Comparison of ENCODE assay signal across 8 mouse cellular contexts in the genomic region with DNA sequence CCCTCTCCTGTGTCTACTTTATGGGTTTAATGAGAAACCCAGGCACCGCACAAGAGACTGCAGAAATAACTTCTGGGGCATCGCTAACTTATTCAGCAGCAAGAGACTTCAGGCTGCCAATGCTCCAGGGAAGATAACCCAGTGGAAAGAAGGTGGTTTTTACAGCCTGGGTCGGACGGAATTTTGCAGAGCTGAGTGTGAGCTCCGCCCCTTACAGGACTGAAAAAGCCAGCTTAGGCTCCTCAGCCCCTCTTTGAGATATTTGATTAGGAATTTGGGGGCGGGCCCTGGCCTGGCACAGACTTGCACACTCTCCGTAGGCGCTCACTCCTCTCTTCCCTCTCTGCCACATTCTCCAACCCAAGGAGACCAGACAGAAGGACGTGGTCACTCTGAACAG. TPM values are rescaled to one million over a fixed set of nuclear protein-coding genes. Genes with fewer than 3 reads are reported as not detected.
DNase-seq lines count a peak whose midpoint lies in the region; ATAC-seq and TF ChIP-seq lines count a peak whose summit lies in the region.
"Had no signal": no experiment of that assay in that cellular context is flagged by ENCODE, and none has a peak within 500 bp of the region (broad histone marks: within the 10 kb centered on the region; RNA-seq: fewer than 3 reads in every experiment).

A gene (plus strand): TSS at position 83 of the 400 bp plus-strand sequence.

- H3K27ac ChIP-seq in gastrocnemius, adult 2 months: peak within 1 kb of the TSS; percentile 72
- H3K27ac ChIP-seq in forebrain, embryonic 11.5 days (ENCODE audit: low read depth, low read length): no peak within 1 kb of the TSS

- peak within 1 kb of the TSS; percentile 57 for H3K4me3 ChIP-seq in gastrocnemius, adult 2 months
- H3K4me3 ChIP-seq in forebrain, embryonic 11.5 days (ENCODE audit: low read depth, low read length): no peak within 1 kb of the TSS

- no peak for ATAC-seq in forebrain, embryonic 11.5 days (replicated peaks; ENCODE audit: low FRiP score)
- ATAC-seq: forebrain, embryonic 16.5 days had no signal

- WGBS in forebrain, embryonic 11.5 days: 50% methylated on average over 9 of the region's 9 CpGs

- no peaks in the 10 kb centered on the region for H3K4me1 ChIP-seq in forebrain, embryonic 11.5 days (replicated peaks; ENCODE audit: control insufficient read depth, insufficient read depth, low read length)

- H3K9me3 ChIP-seq in forebrain, embryonic 11.5 days (ENCODE audit: control insufficient read depth, low read length): no peaks in the 10 kb centered on the region

- no peak for TF ChIP-seq CTCF in gastrocnemius, adult 2 months (IDR thresholded peaks at IDR 0.05)

- no peak for DNase-seq in left cerebral cortex, adult 18-20 months (ENCODE audit: low spot score in 2 of 2)
- DNase-seq in left cerebral cortex, adult 9 months (ENCODE audit: low spot score in 2 of 2): no peak
- peak; percentile 55 for DNase-seq in gastrocnemius, adult 2 months
- peak; percentile 35 for DNase-seq in heart, postnatal 4 days
- DNase-seq in lung, postnatal 36 days: peak; percentile 47
- DNase-seq in layer of hippocampus, adult 18-20 months (ENCODE audit: low spot score in 2 of 2): no peak
- no peak for DNase-seq in forebrain, embryonic 11.5 days (ENCODE audit: low spot score)

- no peaks in the 10 kb centered on the region for H3K27me3 ChIP-seq in forebrain, embryonic 11.5 days (ENCODE audit: control insufficient read depth, insufficient read depth, low read length)

- no peaks in the 10 kb centered on the region for H3K36me3 ChIP-seq in forebrain, embryonic 11.5 days (ENCODE audit: control insufficient read depth, insufficient read depth, low read length)

- H3K4me2 ChIP-seq in forebrain, embryonic 11.5 days (ENCODE audit: low read depth, low read length, severe bottlenecking): no peak within 1 kb of the TSS

- intact Hi-C loops in gastrocnemius, adult 2 months (cut with DNase I): no loop called here

- H3K9ac ChIP-seq in forebrain, embryonic 11.5 days (ENCODE audit: low read length): no peak within 1 kb of the TSS

RNA-seq across cellular contexts. Expression of the gene that starts here (rescaled TPM):
- 10 to 100 TPM; 27.5 to 28.4 TPM for total RNA-seq in left cerebral cortex, adult 18-20 months (2021)
- 100 to 1,000 TPM in 1 of 2 experiments, 10 to 100 TPM in 1; 53.6 to 322 TPM for total RNA-seq in gastrocnemius, adult 2 months (2021)
- 10 to 100 TPM; 18.7 to 21.9 TPM for total RNA-seq in heart, postnatal 4 days (2021)
- 1 to 10 TPM; 3.9 to 5.2 TPM for total RNA-seq in layer of hippocampus, adult 18-20 months (2021)
- polyA plus RNA-seq in forebrain, embryonic 11.5 days (2014; fragmentation: Nextera tagmentation; extraction: Ambion mirVana): 2.2 and 3.6 TPM in 2 replicates

Comparison
In these comparisons a context has a peak if more than half of its experiments do, and no peak if none do; other contexts are left out.
1. DNase-seq: peak in gastrocnemius, adult 2 months (single experiment), heart, postnatal 4 days (single experiment) and lung, postnatal 36 days (single experiment); none in left cerebral cortex, adult 18-20 months (0 of 2), left cerebral cortex, adult 9 months (0 of 2), layer of hippocampus, adult 18-20 months (0 of 2) and forebrain, embryonic 11.5 days (single experiment).